Mouse (Mus musculus): ENCODE results near the gene 4931428F04Rik. TPM values are rescaled to one million over a fixed set of nuclear protein-coding genes. Genes with fewer than 3 reads are reported as not detected.
"Not testable (repeated sequence)": the region's sequence is repeated elsewhere in the genome, so short reads cannot be mapped to it uniquely, and the experiment has no call there.

Gene 4931428F04Rik
- total RNA-seq, 2 experiments from 2014 or later: 0.93 to 2.7 TPM

DNA sequence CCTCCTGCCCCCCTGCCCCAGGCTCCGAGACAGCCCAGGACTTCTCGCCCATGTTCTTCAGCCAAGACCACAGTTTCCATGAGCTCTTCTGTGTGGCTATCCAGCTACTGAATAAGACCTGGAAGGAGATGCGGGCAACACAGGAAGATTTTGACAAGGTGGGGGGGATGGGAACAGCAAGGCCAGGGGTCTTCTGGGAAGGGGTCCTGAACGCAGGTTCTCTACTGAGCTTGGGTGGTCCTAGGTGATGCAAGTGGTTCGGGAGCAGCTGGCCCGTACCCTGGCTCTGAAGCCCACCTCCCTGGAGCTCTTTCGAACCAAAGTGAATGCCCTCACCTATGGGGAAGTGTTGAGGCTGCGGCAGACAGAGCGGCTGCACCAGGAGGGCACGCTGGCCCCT, 18.8 kb upstream of the 4931428F04Rik start:
- no peak for ATAC-seq (replicated peaks; ENCODE audit: poor library complexity, severe bottlenecking)

DNA sequence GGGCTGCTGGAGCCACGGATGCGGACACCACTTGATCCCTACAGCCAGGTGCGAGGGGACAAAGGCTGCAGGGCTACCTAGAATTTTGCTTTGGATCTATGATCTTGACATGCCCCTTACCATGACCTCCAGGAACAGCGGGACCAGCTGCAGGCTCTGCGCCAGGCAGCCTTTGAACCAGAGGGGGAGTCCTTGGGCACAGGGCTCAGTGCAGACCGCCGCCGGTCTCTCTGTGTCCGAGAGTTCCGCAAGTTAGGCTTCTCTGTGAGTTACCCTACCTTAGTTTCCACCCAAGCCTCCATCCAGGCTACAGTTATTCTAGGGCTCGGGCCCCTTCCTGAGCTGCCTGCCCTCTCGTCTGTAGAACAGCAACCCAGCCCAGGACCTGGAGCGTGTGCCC, 18.0 kb upstream of the 4931428F04Rik start:
- no peak for ATAC-seq (replicated peaks; ENCODE audit: poor library complexity, severe bottlenecking)

DNA sequence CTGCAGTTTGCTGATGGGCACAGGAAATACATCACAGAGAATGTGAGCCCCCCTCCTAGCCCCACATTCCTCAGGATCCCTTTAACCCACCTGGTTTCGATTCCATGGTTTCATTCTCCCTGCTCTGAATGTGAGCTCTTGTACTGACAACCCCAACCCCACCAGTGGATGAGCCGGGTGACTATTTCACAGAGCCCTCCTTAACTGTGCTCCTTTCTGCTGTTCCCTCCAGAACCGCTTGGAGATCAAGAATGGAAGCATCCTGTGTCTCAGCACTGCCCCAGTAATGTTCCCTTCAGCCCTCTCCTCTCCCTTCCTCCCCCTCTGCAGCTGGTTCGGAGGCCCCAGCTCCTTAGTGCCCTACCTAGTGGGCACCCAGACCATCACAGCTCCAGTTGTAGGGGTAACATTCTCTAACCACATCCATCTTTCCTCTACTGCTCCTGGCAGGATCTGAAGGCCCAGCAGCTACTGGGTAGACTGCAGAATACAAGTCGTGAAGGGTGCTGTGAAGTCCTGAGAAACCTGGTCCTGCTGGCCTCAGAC, 16.6 kb upstream of the 4931428F04Rik start:
- 0 out of 2 replicates have a peak, but pooled peaks have one; percentile 16 for ATAC-seq (replicated peaks; ENCODE audit: poor library complexity, severe bottlenecking)

DNA sequence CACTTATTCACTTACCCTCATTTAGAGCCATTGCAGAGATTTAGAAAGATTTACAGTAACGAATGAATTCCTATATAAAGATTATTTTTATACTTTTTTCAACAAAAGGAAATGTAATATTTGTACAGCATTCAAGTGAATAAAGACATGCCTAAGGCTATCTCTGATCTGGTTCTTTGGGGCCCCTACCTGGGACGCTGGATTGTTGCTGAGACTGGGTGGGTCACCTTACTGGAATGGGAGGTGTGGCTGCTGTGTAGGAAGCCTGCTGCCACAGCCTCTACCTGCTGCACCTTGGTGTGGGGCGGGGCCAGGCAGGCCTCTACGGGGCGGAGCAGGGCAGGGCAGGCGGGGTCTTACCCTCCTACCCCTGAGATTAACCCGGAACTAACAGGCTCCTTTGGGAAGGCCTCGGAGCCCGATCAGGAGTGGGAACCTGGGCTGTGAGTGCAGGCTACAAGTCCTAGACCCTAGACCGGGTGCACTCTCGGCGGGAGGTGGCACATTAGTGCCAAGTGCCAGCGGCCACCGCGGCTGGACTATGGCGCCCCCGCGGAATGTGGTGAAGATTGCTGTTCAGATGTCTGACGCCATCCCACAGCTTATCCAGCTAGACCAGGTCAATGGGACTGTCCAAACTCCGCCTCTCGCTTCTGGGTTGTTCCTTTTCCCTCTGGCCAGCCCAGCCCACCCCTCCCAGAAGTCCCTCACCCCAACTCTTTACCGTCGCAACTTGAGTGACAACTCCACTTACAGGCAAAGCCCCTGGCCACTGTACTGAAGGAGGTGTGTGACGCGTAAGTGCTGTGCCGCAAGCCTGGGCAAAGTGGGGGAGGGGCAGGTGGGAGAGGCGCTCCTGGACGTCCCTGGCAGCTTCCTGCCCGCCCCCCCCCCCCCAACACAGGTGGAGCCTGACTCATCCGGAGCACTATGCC, 15.8 kb upstream of the 4931428F04Rik start, which contains the start of gene Elmo3:
Gene Elmo3, plus strand, starts transcription at position 391 of the 935 bp plus-strand sequence.
- ATAC-seq (replicated peaks; ENCODE audit: poor library complexity, severe bottlenecking): peak; percentile 49

DNA sequence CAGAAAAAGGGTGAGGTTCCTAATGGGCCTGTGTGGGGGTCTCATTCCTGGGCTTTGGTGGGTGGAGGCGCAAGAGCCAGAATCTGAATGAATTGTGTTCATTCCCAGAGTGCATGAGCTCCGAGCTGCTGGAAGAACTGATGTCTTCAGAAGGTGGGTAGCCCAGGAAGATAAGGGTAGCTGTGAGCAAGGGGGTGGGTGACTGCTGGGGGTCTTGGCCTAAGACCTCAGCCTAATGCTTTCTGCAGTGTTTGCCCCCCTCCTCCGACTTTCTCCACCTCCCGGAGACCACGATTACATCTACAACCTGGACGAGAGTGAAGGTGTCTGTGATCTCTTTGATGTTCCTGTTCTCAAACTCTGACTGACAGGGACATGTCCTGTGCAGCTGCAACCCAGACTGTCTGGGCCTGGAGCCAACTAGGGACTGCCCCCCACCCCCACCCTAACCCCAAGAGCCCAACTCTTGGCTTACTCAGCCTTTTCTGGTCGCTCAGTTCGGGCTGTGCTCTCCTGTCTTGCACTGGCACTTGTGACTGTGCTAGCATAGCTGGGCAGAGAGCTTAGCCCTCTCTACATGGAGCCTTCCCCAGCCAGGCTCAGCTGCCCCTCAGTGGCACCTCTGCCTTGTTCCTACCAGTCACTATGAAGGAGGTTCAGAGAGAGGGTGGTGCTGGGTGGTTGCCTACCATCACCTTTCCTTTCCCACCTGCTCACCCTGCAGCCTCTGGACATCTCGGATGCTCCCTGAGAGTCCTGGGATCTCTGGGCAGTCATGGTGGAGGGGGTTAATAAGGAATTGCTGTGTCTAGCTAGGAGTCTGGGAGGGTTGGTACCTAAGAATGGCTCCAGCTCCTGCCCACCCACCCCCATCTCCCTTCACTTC, 14.9 kb upstream of the 4931428F04Rik start:
- ATAC-seq (replicated peaks; ENCODE audit: poor library complexity, severe bottlenecking): 0 out of 2 replicates have a peak, but pooled peaks have one; percentile 12

DNA sequence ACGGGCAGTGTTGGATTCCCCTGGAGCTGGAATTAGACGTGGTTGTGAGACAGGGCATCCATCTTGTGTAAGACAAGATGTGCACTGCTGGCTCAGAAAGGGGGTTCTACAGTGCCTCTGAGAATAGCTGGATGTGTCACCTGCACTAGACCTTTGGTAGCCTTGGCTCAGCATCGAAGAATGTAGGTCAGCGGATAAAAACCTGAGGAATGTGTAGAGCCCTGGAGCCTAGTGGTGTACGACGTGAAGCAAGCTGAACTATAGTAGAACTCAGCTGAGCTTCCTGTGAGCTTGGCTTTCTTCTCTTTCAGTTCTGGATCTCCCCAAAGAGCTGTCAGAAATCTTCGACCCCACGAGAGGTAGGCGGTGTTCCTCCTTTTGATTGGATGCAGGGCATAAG, 14.2 kb upstream of the 4931428F04Rik start:
- no peak for ATAC-seq (replicated peaks; ENCODE audit: poor library complexity, severe bottlenecking)

DNA sequence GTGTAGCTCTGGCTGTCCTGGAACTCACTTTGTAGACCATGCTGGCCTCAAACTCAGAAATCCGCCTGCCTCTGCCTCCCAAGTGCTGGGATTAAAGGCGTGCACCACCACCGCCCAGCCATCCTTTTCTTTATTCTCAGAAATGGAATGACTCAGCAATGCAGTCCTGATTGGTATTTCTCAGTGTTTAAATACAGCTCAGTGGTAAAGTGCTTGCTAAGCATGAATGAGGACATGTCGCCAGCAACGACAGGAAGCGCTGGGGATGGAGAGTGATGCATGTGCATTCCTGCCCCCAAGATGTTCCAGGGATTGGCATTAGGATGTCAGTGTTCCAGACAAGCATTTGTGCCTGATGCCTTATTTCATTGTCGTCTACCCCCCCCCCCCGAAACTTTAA, 13.7 kb upstream of the 4931428F04Rik start:
- ATAC-seq (replicated peaks; ENCODE audit: poor library complexity, severe bottlenecking): no peak

DNA sequence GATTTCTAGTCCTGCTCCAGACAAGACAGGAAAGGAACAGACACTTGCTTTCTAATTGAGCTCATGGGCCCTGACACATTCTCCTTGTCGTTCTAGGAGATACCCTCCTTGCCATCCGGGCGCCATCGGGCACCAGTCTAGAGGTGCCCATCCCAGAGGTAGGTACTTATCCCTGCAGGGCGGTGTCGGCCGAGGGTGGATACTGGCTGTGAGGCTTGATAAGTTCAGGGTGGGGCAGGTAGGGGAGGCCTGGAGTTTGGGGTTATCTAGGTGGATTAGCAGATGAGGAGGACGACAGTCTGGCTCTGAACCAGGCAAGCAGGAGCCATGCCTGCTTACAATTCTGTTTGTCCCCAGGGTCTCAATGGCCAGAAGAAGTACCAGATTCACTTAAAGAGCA, 10.3 kb upstream of the 4931428F04Rik start:
- no peak for ATAC-seq (replicated peaks; ENCODE audit: poor library complexity, severe bottlenecking)

DNA sequence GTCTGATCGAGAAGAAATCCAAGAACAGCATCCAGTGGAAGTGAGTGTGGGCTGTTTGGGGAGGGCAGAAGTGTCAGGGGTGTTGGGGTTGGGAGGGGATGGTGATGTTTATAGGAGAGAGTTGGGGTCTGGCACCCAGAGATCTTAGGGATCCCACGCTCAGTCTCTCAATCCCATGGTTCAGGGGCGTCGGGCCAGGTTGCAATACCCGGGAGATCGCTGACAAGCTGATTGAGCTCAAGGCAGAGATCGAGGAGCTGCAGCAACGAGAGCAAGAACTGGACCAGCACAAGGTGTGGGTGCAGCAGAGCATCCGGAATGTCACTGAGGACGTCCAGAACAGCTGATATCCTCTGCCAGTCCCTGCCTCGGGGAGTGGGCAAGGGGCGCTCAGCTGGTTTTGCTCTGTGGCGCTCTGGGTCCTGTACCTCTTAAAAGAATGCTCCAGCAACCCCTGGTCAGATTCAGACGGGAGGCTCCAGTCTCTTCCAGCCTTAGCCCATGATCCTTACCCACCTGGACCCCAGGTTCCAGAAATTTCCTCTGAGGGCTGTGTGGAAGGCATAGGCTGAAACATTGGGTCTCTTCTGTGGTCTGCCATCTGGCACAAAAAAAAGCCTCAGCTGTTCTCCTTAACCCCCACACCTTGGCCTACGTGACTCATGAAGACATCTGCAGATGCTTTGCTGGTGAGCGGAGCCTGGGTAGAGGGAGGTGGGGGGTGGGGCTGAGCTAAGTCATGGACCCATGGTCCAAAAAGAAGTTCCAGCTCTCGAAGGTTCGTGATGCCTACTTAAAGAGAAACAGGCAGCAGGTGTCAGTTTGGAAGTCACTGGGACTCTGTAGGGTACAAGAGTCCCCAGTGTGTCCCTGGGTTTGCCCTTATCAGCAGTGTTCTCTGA, 8.9 kb upstream of the 4931428F04Rik start:
- ATAC-seq (replicated peaks; ENCODE audit: poor library complexity, severe bottlenecking): no peak

DNA sequence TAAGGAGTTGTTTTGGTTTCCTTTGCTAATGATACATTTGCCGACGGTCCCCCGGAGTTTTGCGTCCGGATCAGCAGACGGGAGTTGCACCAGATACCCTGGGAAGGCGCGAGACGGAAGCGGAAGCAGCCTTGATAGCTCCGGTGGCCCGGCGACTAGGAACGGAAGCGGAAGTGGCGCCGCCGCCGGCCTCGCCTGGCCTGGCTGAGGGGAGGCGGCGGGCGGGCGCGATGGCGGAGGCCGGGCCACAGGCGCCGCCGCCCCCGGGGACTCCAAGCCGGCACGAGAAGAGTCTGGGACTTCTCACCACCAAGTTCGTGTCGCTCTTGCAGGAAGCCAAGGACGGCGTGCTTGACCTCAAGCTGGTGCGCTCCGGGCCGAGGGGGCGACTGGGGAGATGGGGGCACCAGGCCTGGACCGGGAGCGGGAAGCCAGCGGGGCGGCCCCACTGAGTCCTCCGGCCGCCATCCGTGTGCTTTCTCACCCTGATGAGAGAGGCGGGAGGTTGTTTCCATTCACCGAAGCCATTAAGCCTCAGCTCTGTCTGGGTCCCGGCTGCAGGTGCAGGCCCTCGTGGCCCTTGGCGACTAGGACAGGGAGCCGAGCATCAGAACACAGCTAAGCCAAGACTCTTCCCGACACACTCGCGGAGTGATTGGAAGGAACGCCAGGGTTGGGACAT, 8.0 kb upstream of the 4931428F04Rik start, which contains the start of gene E2f4:
Gene E2f4, plus strand, starts transcription at position 153 of the 682 bp plus-strand sequence.
- ATAC-seq (replicated peaks; ENCODE audit: poor library complexity, severe bottlenecking): peak; percentile 91

DNA sequence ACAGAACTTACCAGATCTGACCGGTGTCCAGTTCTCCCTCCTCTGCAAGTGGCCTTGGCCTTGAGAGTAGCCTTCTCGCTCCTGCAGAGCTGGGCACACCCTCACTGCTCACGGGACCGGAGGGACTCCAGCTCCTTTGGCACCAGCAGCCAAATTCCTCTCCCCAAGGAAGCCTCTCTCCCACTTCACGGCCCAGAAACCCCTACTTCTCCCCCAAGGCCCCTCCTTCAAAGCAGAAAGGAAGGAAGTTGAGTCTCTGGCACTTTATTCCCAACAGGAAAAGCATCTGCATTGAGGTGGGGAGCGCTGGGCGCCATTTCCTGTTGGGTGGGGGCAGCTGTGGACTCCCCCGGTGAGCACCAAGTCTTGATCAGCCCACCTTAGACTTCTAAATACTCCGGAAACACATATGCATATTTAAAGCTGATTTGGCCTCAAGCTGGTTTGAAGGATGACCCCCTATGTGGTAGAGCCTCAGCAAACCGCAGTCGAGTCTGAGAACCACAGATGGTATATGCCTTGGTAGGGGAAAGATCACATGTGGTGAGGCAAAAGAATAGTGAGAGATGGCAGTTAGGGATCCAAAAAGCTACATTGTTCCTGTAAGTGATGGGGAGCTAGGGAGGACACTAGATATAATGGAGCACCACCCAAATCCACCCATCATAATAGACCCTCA, 6.4 kb upstream of the 4931428F04Rik start, which contains the start of gene Exoc3l:
Gene Exoc3l, minus strand, starts transcription at position 207 of the 679 bp plus-strand sequence.
- 0 out of 2 replicates have a peak, but pooled peaks have one; percentile 10 for ATAC-seq (replicated peaks; ENCODE audit: poor library complexity, severe bottlenecking)

DNA sequence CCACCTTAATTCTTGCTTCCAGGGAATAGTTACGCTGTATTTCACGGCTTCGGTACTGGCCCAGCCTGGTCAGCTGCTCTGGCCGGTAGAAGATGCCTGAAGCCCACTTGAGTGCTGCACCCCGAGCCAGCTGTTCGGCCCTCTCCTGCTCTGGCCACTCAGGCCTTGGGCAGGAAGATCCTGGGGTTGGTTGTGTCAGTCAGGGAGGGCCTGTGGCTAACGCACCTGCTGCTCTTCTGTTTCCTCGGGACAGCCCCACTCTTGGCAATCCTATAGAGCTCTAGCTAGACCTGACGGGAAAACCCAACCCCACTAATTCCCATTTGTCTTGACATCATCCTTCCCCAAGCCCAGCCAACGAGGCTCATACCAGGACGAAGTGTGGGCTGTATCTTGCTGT, 5.6 kb upstream of the 4931428F04Rik start:
- ATAC-seq (replicated peaks; ENCODE audit: poor library complexity, severe bottlenecking): no peak

DNA sequence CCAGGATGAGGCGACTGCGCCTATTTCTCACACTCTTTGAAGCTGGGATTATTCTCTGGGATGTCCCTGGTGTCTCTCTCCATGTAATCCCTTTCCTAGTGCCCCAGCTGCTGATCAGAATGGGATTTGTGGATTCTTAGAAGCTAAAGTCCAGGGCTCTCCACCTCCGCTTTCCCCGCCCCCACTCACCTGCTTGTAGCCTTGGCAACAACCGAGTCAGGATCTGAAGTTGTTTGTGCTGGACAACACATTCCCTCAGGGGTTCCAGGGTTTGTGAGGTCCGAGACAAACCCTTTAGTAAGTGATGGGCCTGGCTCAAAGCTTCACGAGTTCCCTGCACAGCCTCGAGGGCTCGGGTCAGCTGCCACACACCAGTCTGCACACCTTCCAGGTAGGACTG, 5.1 kb upstream of the 4931428F04Rik start:
- no peak for ATAC-seq (replicated peaks; ENCODE audit: poor library complexity, severe bottlenecking)

DNA sequence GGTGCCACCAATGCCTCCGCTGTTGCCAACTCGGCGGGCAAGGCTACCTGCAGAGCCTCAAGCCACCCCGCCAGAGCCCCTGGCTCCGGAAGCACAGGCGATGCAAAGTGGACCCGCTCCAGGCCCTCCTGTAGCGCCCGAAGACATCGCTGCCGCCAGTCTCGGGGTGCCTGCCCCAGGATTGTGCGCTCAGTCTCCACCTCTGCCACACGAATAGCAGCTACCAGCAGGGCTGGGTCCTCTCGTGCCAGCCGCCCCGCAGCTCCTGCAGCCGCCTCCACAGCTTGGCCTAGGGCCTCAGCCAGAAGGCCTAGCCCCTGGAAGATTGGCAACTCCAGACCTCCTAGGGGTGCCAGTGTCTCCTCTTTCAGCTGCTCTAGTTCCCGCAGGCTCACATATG, 3.7 kb upstream of the 4931428F04Rik start:
- no peak for ATAC-seq (replicated peaks; ENCODE audit: poor library complexity, severe bottlenecking)

DNA sequence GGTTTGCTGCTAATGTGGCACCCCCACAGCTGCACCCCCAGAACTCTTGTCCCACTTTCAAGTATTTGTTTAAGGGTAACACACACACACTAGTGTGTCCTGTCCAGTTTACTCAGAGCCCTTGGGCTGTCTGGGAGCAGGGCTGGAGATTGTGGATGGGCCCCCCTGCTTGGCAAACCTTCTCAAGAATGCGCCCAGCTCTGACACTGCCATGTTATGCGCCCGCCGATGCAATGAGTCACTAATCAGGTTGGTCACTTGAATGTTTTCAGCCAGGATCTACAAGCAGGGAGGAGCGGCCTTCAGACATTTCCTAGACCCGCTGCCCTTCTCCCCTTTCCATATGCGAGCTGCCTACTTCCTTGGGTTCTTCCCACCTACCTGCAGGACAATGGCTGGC, 2.8 kb upstream of the 4931428F04Rik start:
- no peak for ATAC-seq (replicated peaks; ENCODE audit: poor library complexity, severe bottlenecking)

DNA sequence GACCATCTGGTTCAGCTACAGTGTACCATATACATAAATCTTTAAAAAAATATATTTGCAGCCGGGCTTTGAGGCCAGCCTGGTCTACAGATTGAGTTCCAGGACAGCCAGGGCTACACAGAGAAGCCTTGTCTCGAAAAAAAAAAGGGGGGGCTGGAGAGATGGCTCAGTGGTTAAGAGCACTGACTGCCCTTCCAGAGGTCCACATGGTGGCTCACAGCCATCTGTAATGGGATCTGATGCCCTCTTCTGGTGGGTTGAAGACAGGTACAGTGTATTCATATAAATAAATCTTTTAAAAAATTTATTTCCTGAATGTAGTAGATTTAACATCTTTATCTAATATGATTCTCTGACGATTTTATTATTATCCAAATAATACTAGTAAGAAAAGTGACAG, 2.1 kb upstream of the 4931428F04Rik start:
- not testable (repeated sequence) for ATAC-seq (replicated peaks; ENCODE audit: poor library complexity, severe bottlenecking)

DNA sequence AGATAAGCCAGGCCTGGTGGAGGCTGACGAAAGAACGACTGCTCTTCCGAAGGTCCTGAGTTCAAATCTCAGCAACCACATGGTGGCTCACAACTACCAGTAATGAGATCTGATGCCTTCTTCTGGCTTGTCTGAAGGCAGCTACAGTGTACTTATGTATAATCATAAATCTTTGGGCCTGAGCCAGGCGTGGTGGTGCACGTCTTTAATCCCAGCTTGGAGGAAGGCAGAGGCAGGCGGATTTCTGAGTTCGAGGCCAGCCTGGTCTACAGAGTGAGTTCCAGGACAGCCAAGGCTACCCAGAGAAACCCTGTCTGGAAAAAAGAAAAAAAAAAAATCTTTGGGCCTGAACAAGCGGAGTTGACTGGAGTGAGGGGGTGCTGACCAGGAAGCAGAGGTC, 1.7 kb upstream of the 4931428F04Rik start:
- not testable (repeated sequence) for ATAC-seq (replicated peaks; ENCODE audit: poor library complexity, severe bottlenecking)

Data from granulocyte monocyte progenitor cell, adult 5-6 weeks (primary cell).